Comparison of ENCODE assay signal across 9 mouse cellular contexts in genomic region chr2:93421320-93421719, GRCm38 (mm10). TPM values are rescaled to one million over a fixed set of nuclear protein-coding genes. Genes with fewer than 3 reads are reported as not detected.
DNase-seq lines count a peak whose midpoint lies in the region; TF ChIP-seq lines count a peak whose summit lies in the region.
"Had no signal": no experiment of that assay in that cellular context is flagged by ENCODE, and none has a peak within 500 bp of the region (broad histone marks: within the 10 kb centered on the region; RNA-seq: fewer than 3 reads in every experiment).

No protein-coding gene starts in this region.

- dilution Hi-C loops in CH12.LX (cut with MboI; ENCODE audit: extremely low pct_ligation_motif_present, extremely low pct_unique_long_range_greater_than_20kb, low sequenced_read_pairs): no loop called here

- TF ChIP-seq POLR2A in CH12.LX (IDR thresholded peaks at IDR 0.05; ENCODE audit: low read depth, low read length): no peak

- intact Hi-C loops in heart, postnatal 10 days (cut with DNase I): loop anchor here (1.0 to 5.0 kb wide), 2 partner anchors 50 to 241 kb away; no protein-coding TSS in a partner anchor

- H3K27ac ChIP-seq in CH12.LX (ENCODE audit: insufficient read depth, low read depth): no peak overlapping the region
- H3K27ac ChIP-seq: limb, embryonic 12.5 days had no signal

- no peaks in the 10 kb centered on the region for H3K79me2 ChIP-seq in CH12.LX (replicated peaks; ENCODE audit: control insufficient read depth, extremely low read depth, insufficient read depth, poor library complexity, severe bottlenecking)

- TF ChIP-seq CTCF in CH12.LX (conservative IDR thresholded peaks at IDR 0.05 in 1 of 2, IDR thresholded peaks at IDR 0.05 in 1 of 2; ENCODE audit: low read depth in 2 of 2, low read length in 2 of 2): peak; percentile 76 to 81

- peaks cover 32 to 73% of the 10 kb centered on the region in 2 experiments for H3K36me3 ChIP-seq in CH12.LX (replicated peaks in 1 of 2; ENCODE audit: control insufficient read depth in 1 of 2, insufficient read depth in 1 of 2, low read length in 1 of 2)
- H3K36me3 ChIP-seq: limb, embryonic 12.5 days had no signal

- H3K4me3 ChIP-seq in CH12.LX (replicated peaks in 1 of 3; ENCODE audit: low read depth in 2 of 3, low read length in 2 of 3, poor library complexity in 1 of 3): no peak overlapping the region
- H3K4me3 ChIP-seq: limb, embryonic 12.5 days had no signal

- H3K4me2 ChIP-seq in CH12.LX (ENCODE audit: insufficient read depth, low read depth, poor library complexity, severe bottlenecking): no peak overlapping the region
- H3K4me2 ChIP-seq: limb, embryonic 12.5 days had no signal

- DNase-seq in CH12.LX (ENCODE audit: extremely low read depth): peak; percentile 75
- DNase-seq in T-cell, adult 2 months (ENCODE audit: low spot score): peak; percentile 59
- peak; percentile 69 to 79 for DNase-seq in cerebellum, postnatal 4 days (ENCODE audit: low spot score in 2 of 2)
- peak; percentile 84 to 91 for DNase-seq in heart, postnatal 10 days
- peak; percentile 63 for DNase-seq in layer of hippocampus, adult 9-11 months
- peak; percentile 92 for DNase-seq in lung, postnatal 14 days
- peak; percentile 48 for DNase-seq in skeletal muscle tissue, adult 2 months (ENCODE audit: low read depth, low spot score)
- DNase-seq in urinary bladder, postnatal 4 days (ENCODE audit: low spot score in 2 of 2): peak; percentile 54 to 88

- no peak for TF ChIP-seq EP300 in CH12.LX (IDR thresholded peaks at IDR 0.05; ENCODE audit: low read length)

- H3K27me3 ChIP-seq in CH12.LX (replicated peaks): no peaks in the 10 kb centered on the region

- peak; percentile 78 for TF ChIP-seq RAD21 in CH12.LX (IDR thresholded peaks at IDR 0.05; ENCODE audit: low read depth, low read length)

- H3K9me3 ChIP-seq in CH12.LX (replicated peaks; ENCODE audit: low read length): no peaks in the 10 kb centered on the region
- H3K9me3 ChIP-seq: limb, embryonic 12.5 days had no signal

- peaks cover 58 to 94% of the 10 kb centered on the region in 2 experiments for H3K4me1 ChIP-seq in CH12.LX (ENCODE audit: control insufficient read depth in 1 of 2, insufficient read depth in 2 of 2)

- no peak overlapping the region for H3K9ac ChIP-seq in CH12.LX (ENCODE audit: insufficient read depth, low read depth)
- H3K9ac ChIP-seq: limb, embryonic 12.5 days had no signal

- in situ Hi-C loops in CH12.LX (cut with MboI; ENCODE audit: low pct_ligation_motif_present, low pct_unique_long_range_greater_than_20kb, low sequenced_read_pairs): loop anchor here (5.0 kb wide), 1 partner anchor 36 kb away; no protein-coding TSS in a partner anchor

TF ChIP-seq in CH12.LX, 34 proteins besides CTCF, POLR2A, EP300 and RAD21:
- TF ChIP-seq NELFE (IDR thresholded peaks at IDR 0.05; ENCODE audit: low read depth, low read length): 0 out of 2 replicates have a peak, but pooled peaks have one; percentile 31
- TF ChIP-seq IRF4 (IDR thresholded peaks at IDR 0.05; ENCODE audit: low read depth, low read length): peak; percentile 32; the same call in 1 of the 2 replicates
- peak; percentile 87 for TF ChIP-seq SMC3 (IDR thresholded peaks at IDR 0.05; ENCODE audit: low read depth, low read length)
- TF ChIP-seq CHD2 (IDR thresholded peaks at IDR 0.05; ENCODE audit: low read length): no peak
- TF ChIP-seq POLR2AphosphoS2 (IDR thresholded peaks at IDR 0.05; ENCODE audit: low read depth, low read length): no peak
- TF ChIP-seq RCOR1 (conservative IDR thresholded peaks at IDR 0.05; ENCODE audit: low read depth, low read length): no peak
- TF ChIP-seq MAX (IDR thresholded peaks at IDR 0.05; ENCODE audit: low read length): no peak
- TF ChIP-seq MXI1 (IDR thresholded peaks at IDR 0.05; ENCODE audit: low read depth, low read length): no peak
- 0 out of 2 replicates have a peak, but pooled peaks have one; percentile 23 for TF ChIP-seq MAZ (IDR thresholded peaks at IDR 0.05; ENCODE audit: low read depth, low read length)
- no peak for TF ChIP-seq ZC3H11A (IDR thresholded peaks at IDR 0.05; ENCODE audit: low read depth, low read length)
- TF ChIP-seq NRF1 (IDR thresholded peaks at IDR 0.05; ENCODE audit: low read depth, low read length): 0 out of 2 replicates have a peak, but pooled peaks have one; percentile 9
- TF ChIP-seq JUN (IDR thresholded peaks at IDR 0.05; ENCODE audit: insufficient read depth, low read depth, low read length): no peak

RNA-seq across cellular contexts. Expression of gene Cd82, which starts 41.6 kb away (rescaled TPM):
- 164 and 215 TPM in 2 replicates for total RNA-seq in CH12.LX (2012; rRNA removed)
- total RNA-seq in CH12.LX (2014; rRNA removed): 157 and 177 TPM in 2 replicates
- 249 and 294 TPM in 2 replicates for polyA plus RNA-seq in CH12.LX (2012; ENCODE audit: insufficient read length, low read depth)
- total RNA-seq in heart, postnatal 10 days (2021): 10 to 100 TPM; 13.9 to 17.2 TPM

Comparison
In these comparisons a context has a peak if more than half of its experiments do, and no peak if none do; other contexts are left out.
1. RNA of gene Cd82, which starts 41.6 kb away (total RNA-seq): 157 to 215 TPM in CH12.LX; 13.9 to 17.2 TPM in heart, postnatal 10 days; every median in the first group is over 4 times any median in the second.
2. Peak in every context shown above with its lines, with median percentiles within 50 percentile points of each other: DNase-seq.